Mouse (Mus musculus) thymus, adult 2 months (tissue): Measurements from ENCODE around the gene P3h2.

Source experiments
- CTCF ChIP-seq: fragments of 200-500 bp; IDR thresholded peaks from 2 replicates; pipeline ENCODE4 v1.5.1; 2012; ENCODE audit warnings: mild to moderate bottlenecking, control low read depth, low read length, moderate library complexity, borderline replicate concordance; ENCODE audit not compliant: control insufficient read depth, poor library complexity, insufficient read depth; ENCODE audit errors: extremely low read depth
- POLR2A ChIP-seq: fragments of 200-500 bp; IDR thresholded peaks from 2 replicates; pipeline ENCODE4 v1.6.1; 2012; ENCODE audit warnings: mild to moderate bottlenecking, low read length, control low read depth, moderate library complexity; ENCODE audit not compliant: control insufficient read depth, poor library complexity, insufficient read depth; ENCODE audit errors: extremely low read depth

DNA sequence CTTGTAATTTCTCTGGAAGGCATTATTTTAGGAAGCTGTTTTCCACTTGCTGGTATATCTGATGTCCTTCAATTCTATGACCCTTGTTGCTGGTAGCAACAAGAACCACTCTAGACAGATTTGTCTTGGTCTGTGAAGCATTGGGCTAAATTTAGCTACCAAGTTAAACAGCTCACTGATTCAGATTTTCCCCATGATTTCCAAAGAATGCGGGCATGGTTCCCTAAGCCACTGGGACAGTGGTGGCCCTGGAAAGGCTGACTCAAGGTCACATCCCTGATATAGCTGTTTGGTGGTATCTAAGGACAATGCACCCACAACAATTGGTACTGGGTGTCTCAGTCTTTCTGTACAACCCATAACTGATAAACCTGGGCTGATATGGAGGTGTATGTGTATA is 22.8 kb downstream of the P3h2 start:
- TF ChIP-seq CTCF: no peak
- TF ChIP-seq POLR2A: no peak
